ENCODE assay signal across 30 mouse cellular contexts in the genomic region with DNA sequence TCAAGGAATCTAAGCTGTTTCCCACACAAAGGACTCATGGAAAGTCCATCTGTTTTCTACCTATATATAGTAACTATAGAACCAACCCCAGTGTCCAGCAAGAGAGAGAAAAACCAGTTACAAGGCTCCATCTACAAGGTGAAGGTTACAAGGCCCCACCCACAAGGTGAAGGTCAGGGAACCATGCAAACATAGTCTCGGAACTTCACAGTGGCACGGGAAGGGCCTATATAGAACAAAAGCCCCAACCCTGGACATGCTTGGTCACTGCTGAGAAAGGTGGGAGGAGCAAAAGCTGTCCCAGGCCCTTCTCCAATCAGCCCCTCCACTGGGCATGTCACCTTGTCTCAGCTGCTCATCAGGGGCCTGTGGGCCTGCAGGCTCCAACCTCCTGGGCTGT. TPM values are rescaled to one million over a fixed set of nuclear protein-coding genes. Genes with fewer than 3 reads are reported as not detected.
DNase-seq lines count a peak whose midpoint lies in the region; ATAC-seq and TF ChIP-seq lines count a peak whose summit lies in the region.
"Had no signal": no experiment of that assay in that cellular context is flagged by ENCODE, and none has a peak within 500 bp of the region (broad histone marks: within the 10 kb centered on the region; RNA-seq: fewer than 3 reads in every experiment).

No protein-coding gene starts in this region.

- 41% methylated on average over 2 of the region's 2 CpGs for WGBS in heart, embryonic 14.5 days
- 39% methylated on average over 2 of the region's 2 CpGs for WGBS in lung, embryonic 15.5 days
- WGBS in small intestine, adult 2 months, result 81% methylated on average over 2 of the region's 2 CpGs

- DNase-seq in heart, postnatal 14 days, result no peak
- DNase-seq in lung, postnatal 4 days, result no peak
- DNase-seq in ZHBTc4 (ENCODE audit: low read depth, low spot score), result peak; percentile 25
- no peak for DNase-seq in frontal cortex, postnatal 14 days (ENCODE audit: low spot score in 2 of 2)
- no peak for DNase-seq in embryo, embryonic 10 days (ENCODE audit: low spot score)
- DNase-seq: adrenal gland, adult 8-10 months; B cell, adult 2 months; cerebellum, adult 2 months; cerebellum, postnatal 25 days; embryo, embryonic 11 days; gastrocnemius, postnatal 10 days; heart, postnatal 36 days; kidney, adult 8-10 months; kidney, postnatal 4 days; spleen, adult 18-20 months; thymus, postnatal 4 days had no signal

- no peaks in the 10 kb centered on the region for H3K36me3 ChIP-seq in heart, embryonic 14.5 days (ENCODE audit: control insufficient read depth, insufficient read depth, low read length)
- no peaks in the 10 kb centered on the region for H3K36me3 ChIP-seq in lung, embryonic 15.5 days
- 0 out of 2 replicates have a peak, but pooled peaks cover 2% of the 10 kb centered on the region for H3K36me3 ChIP-seq in small intestine, adult 2 months (ENCODE audit: control insufficient read depth, insufficient read depth, low read length)
- H3K36me3 ChIP-seq: embryonic facial prominence, embryonic 12.5 days; forebrain, embryonic 15.5 days; heart, embryonic 13.5 days; hindbrain, embryonic 13.5 days; limb, embryonic 12.5 days; liver, embryonic 15.5 days; midbrain, embryonic 13.5 days had no signal

- no peak for TF ChIP-seq CTCF in small intestine, adult 2 months (IDR thresholded peaks at IDR 0.05; ENCODE audit: extremely low read depth, insufficient read length, insufficient replicate concordance, low read depth, low read length)

- peaks cover 13 to 23% of the 10 kb centered on the region in 2 experiments for H3K4me1 ChIP-seq in heart, embryonic 14.5 days (ENCODE audit: control insufficient read depth in 2 of 2, insufficient read depth in 2 of 2, low read length in 2 of 2)
- H3K4me1 ChIP-seq in lung, embryonic 15.5 days, result peaks cover 25% of the 10 kb centered on the region
- peaks cover 14% of the 10 kb centered on the region for H3K4me1 ChIP-seq in small intestine, adult 2 months (ENCODE audit: control insufficient read depth, insufficient read depth, insufficient read length, low read length)
- H3K4me1 ChIP-seq: liver, embryonic 15.5 days had no signal

- H3K9ac ChIP-seq in heart, embryonic 14.5 days (ENCODE audit: low read length), result no peak overlapping the region
- H3K9ac ChIP-seq in lung, embryonic 15.5 days, result no peak overlapping the region
- H3K9ac ChIP-seq: embryonic facial prominence, embryonic 12.5 days; forebrain, embryonic 15.5 days; hindbrain, embryonic 13.5 days; limb, embryonic 12.5 days; liver, embryonic 15.5 days; midbrain, embryonic 13.5 days had no signal

- no peak overlapping the region for H3K4me3 ChIP-seq in heart, embryonic 14.5 days (ENCODE audit: control insufficient read depth in 1 of 2, insufficient read depth in 1 of 2, low read depth in 1 of 2, low read length in 2 of 2)
- H3K4me3 ChIP-seq in lung, embryonic 15.5 days, result no peak overlapping the region
- H3K4me3 ChIP-seq in small intestine, adult 2 months (ENCODE audit: low read depth, low read length), result no peak overlapping the region
- H3K4me3 ChIP-seq: embryonic facial prominence, embryonic 12.5 days; forebrain, embryonic 15.5 days; heart, embryonic 13.5 days; hindbrain, embryonic 13.5 days; limb, embryonic 12.5 days; liver, embryonic 15.5 days; megakaryocyte, embryonic 14.5 days; midbrain, embryonic 13.5 days had no signal

- no peak for ATAC-seq in heart, embryonic 14.5 days (ENCODE audit: insufficient number of reproducible peaks, insufficient read depth, low FRiP score, low read depth)
- no peak for ATAC-seq in lung, embryonic 15.5 days (ENCODE audit: borderline replicate concordance, extremely low read depth, low FRiP score, low TSS enrichment)
- ATAC-seq: forebrain, embryonic 15.5 days; intestine, embryonic 16.5 days; midbrain, embryonic 13.5 days had no signal

- no peak for TF ChIP-seq POLR2A in small intestine, adult 2 months (IDR thresholded peaks at IDR 0.05; ENCODE audit: low read depth, low read length)

- peak overlapping the region in 1 of 2 experiments; percentile 55; a peak in 1 of 4 replicates for H3K27ac ChIP-seq in heart, embryonic 14.5 days (replicated peaks in 1 of 2; ENCODE audit: control insufficient read depth in 1 of 2, insufficient read depth in 1 of 2, low read depth in 2 of 2, low read length in 2 of 2)
- peak overlapping the region; percentile 94 for H3K27ac ChIP-seq in lung, embryonic 15.5 days
- 0 out of 2 replicates have a peak overlapping the region, but pooled peaks have one; percentile 43 for H3K27ac ChIP-seq in small intestine, adult 2 months (ENCODE audit: insufficient read depth, low read depth, low read length)
- H3K27ac ChIP-seq: embryonic facial prominence, embryonic 12.5 days; forebrain, embryonic 15.5 days; hindbrain, embryonic 13.5 days; kidney, postnatal 0 days; limb, embryonic 12.5 days; midbrain, embryonic 13.5 days had no signal

- H3K4me2 ChIP-seq in heart, embryonic 14.5 days (ENCODE audit: low read length), result 0 out of 2 replicates have a peak overlapping the region, but pooled peaks have one; percentile 16
- peak overlapping the region; percentile 55 for H3K4me2 ChIP-seq in lung, embryonic 15.5 days
- H3K4me2 ChIP-seq: embryonic facial prominence, embryonic 12.5 days; forebrain, embryonic 15.5 days; heart, embryonic 13.5 days; hindbrain, embryonic 13.5 days; limb, embryonic 12.5 days; liver, embryonic 15.5 days; midbrain, embryonic 13.5 days had no signal

- intact Hi-C loops in heart, postnatal 14 days (cut with DNase I), result no loop called here

- no peaks in the 10 kb centered on the region for H3K9me3 ChIP-seq in heart, embryonic 14.5 days (ENCODE audit: control insufficient read depth, low read length)
- H3K9me3 ChIP-seq in lung, embryonic 15.5 days, result no peaks in the 10 kb centered on the region
- H3K9me3 ChIP-seq: embryonic facial prominence, embryonic 12.5 days; forebrain, embryonic 15.5 days; heart, embryonic 13.5 days; hindbrain, embryonic 13.5 days; limb, embryonic 12.5 days; liver, embryonic 15.5 days; midbrain, embryonic 13.5 days had no signal

- H3K27me3 ChIP-seq in heart, embryonic 14.5 days (ENCODE audit: control insufficient read depth, insufficient read depth, low read length), result peaks cover 12% of the 10 kb centered on the region
- H3K27me3 ChIP-seq in lung, embryonic 15.5 days, result peaks cover 24% of the 10 kb centered on the region
- peaks cover 6% of the 10 kb centered on the region; the same call in 1 of the 2 replicates for H3K27me3 ChIP-seq in small intestine, adult 2 months (ENCODE audit: control insufficient read depth, insufficient read depth, low read length)

RNA-seq across cellular contexts. Expression of a gene that starts 3.9 kb away (rescaled TPM):
- 1.8 and 2.9 TPM in 2 replicates for polyA plus RNA-seq in heart, embryonic 14.5 days (2014; fragmentation: Nextera tagmentation; extraction: Ambion mirVana)
- total RNA-seq in heart, postnatal 14 days (2021), result 1 to 10 TPM; 5.8 to 6.2 TPM
- polyA plus RNA-seq in lung, embryonic 15.5 days (2015; fragmentation: Nextera tagmentation; extraction: Ambion mirVana), result 27.8 and 30.2 TPM in 2 replicates
- polyA plus RNA-seq in small intestine, adult 2 months (2012; rRNA removed), result 10.9 and 12.1 TPM in 2 replicates
- total RNA-seq: granulocyte monocyte progenitor cell, adult 5-6 weeks had no signal
